Mouse (Mus musculus): Measurements from ENCODE around the gene Safb2. TPM values are rescaled to one million over a fixed set of nuclear protein-coding genes. Genes with fewer than 3 reads are reported as not detected.

Gene Safb2
- polyA plus RNA-seq, 1 experiment from 2014 or later = 43.5 TPM

DNA sequence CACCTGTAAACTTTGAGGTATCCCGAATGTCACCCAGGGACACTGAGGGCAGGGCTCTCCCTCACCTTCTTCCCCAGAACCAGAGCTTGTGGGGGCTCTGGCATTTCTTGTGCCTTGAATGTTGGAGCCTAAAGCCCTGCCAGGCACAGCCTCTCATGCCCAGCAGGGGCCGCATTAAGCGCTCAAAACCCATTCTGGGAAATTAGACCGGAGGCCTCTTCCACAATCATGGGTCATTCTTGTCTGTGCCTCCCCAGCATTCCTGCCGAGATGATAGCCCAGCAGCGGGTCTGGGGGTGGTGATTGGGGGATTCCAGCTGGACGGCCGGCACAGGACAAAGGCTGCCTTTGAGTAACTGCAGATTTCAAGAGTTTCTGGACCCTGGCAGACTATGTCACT, 46.5 kb downstream of the Safb2 start:
- Histone ChIP-seq H3K4me2 (ENCODE audit: low read length) (no peak overlapping the region), H3K36me3 (ENCODE audit: control insufficient read depth, insufficient read depth, low read length) (no peaks in the 10 kb centered on the region), H3K4me1 (ENCODE audit: control insufficient read depth in 2 of 2, insufficient read depth in 2 of 2, low read length in 2 of 2) (peaks cover 4 to 5% of the 10 kb centered on the region in 2 experiments; a peak in 2 of 4 replicates), H3K9ac (ENCODE audit: low read length) (no peak overlapping the region), H3K27me3 (ENCODE audit: control insufficient read depth, insufficient read depth, low read length) (no peaks in the 10 kb centered on the region), H3K4me3 (ENCODE audit: control insufficient read depth in 1 of 2, insufficient read depth in 1 of 2, low read depth in 1 of 2, low read length in 2 of 2) (no peak overlapping the region), H3K27ac (replicated peaks in 1 of 2; ENCODE audit: control insufficient read depth in 1 of 2, insufficient read depth in 1 of 2, low read depth in 2 of 2, low read length in 2 of 2) (no peak overlapping the region), H3K9me3 (ENCODE audit: control insufficient read depth, low read length) (no peaks in the 10 kb centered on the region)
- 26% methylated on average over 8 of the region's 8 CpGs for WGBS
- no peak for ATAC-seq (ENCODE audit: insufficient number of reproducible peaks, insufficient read depth, low FRiP score, low read depth)

DNA sequence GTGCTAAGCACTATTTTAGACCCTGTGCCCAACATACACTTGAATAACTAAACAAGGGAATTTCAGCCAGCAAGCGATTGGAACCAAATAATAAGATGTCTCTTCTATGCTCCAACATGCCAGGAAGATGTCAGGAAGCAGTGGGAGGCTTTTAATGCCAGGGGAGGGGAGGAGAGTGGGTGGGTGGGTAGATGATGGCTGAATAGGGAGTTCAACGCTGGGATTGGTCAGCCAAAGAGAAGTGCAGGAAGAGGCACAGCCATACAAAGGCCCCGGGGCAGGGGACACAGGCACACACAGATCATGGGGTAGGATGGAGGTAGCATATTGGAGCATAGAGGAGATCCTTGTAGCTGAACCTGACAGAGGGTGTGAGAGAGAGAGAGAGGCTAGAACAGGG, 47.5 kb downstream of the Safb2 start:
- H3K4me1 ChIP-seq (ENCODE audit: control insufficient read depth in 2 of 2, insufficient read depth in 2 of 2, low read length in 2 of 2) = peaks cover 4 to 5% of the 10 kb centered on the region in 2 experiments; a peak in 2 of 4 replicates
- no peak overlapping the region for H3K27ac ChIP-seq (replicated peaks in 1 of 2; ENCODE audit: control insufficient read depth in 1 of 2, insufficient read depth in 1 of 2, low read depth in 2 of 2, low read length in 2 of 2)
- no peak overlapping the region for H3K9ac ChIP-seq (ENCODE audit: low read length)
- H3K4me3 ChIP-seq (ENCODE audit: control insufficient read depth in 1 of 2, insufficient read depth in 1 of 2, low read depth in 1 of 2, low read length in 2 of 2) = no peak overlapping the region
- H3K27me3 ChIP-seq (ENCODE audit: control insufficient read depth, insufficient read depth, low read length) = no peaks in the 10 kb centered on the region
- H3K9me3 ChIP-seq (ENCODE audit: control insufficient read depth, low read length) = no peaks in the 10 kb centered on the region
- H3K4me2 ChIP-seq (ENCODE audit: low read length) = no peak overlapping the region
- no peak for ATAC-seq (ENCODE audit: insufficient number of reproducible peaks, insufficient read depth, low FRiP score, low read depth)
- WGBS = 62% methylated on average over 3 of the region's 3 CpGs
- no peaks in the 10 kb centered on the region for H3K36me3 ChIP-seq (ENCODE audit: control insufficient read depth, insufficient read depth, low read length)

DNA sequence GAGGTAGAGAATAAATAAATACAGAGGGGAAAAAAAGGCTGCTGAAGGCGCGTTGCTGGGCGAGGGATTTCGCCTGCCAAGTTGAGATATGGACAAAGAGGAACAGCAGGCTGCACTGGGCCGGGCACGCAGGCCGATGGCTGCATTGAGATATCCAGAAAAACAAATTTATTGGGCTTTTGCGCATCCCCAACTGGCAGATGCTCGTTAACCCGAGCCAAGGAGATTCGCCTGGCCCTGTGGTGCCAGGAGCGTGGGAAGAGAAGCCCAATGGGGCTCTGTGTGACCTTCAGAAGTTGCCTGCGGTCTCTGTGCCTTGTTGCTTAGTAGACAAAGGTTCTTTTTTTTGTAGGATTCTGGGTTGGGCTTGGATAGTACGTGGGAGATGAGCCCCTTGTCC, 48.2 kb downstream of the Safb2 start:
- Histone ChIP-seq H3K27ac (replicated peaks in 1 of 2; ENCODE audit: control insufficient read depth in 1 of 2, insufficient read depth in 1 of 2, low read depth in 2 of 2, low read length in 2 of 2) (no peak overlapping the region), H3K9ac (ENCODE audit: low read length) (no peak overlapping the region), H3K4me1 (ENCODE audit: control insufficient read depth in 2 of 2, insufficient read depth in 2 of 2, low read length in 2 of 2) (peaks cover 4 to 5% of the 10 kb centered on the region in 2 experiments; a peak in 2 of 4 replicates), H3K9me3 (ENCODE audit: control insufficient read depth, low read length) (no peaks in the 10 kb centered on the region), H3K4me3 (ENCODE audit: control insufficient read depth in 1 of 2, insufficient read depth in 1 of 2, low read depth in 1 of 2, low read length in 2 of 2) (no peak overlapping the region), H3K36me3 (ENCODE audit: control insufficient read depth, insufficient read depth, low read length) (no peaks in the 10 kb centered on the region), H3K4me2 (ENCODE audit: low read length) (no peak overlapping the region), H3K27me3 (ENCODE audit: control insufficient read depth, insufficient read depth, low read length) (no peaks in the 10 kb centered on the region)
- no peak for ATAC-seq (ENCODE audit: insufficient number of reproducible peaks, insufficient read depth, low FRiP score, low read depth)
- WGBS = 65% methylated on average over 14 of the region's 14 CpGs

DNA sequence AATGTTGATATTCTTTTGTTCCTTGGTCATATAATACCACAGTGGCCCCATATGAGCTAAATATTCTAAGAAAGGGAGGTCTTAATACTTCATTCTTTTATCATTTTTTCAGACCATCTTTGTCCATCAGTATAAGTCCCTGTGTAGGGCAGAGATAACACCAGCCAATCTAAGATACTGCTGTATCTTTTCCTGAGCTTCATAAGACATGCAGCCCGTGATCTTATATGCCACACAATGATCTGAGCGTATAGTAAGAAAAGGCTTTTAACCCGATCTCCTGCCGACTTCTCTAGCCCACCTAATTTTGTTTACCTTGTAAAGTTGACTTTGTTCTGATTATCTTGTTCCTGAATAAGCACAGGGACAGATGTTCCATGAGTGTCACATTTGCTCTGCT, 59.4 kb downstream of the Safb2 start:
- no peaks in the 10 kb centered on the region for H3K4me1 ChIP-seq (ENCODE audit: control insufficient read depth in 2 of 2, insufficient read depth in 2 of 2, low read length in 2 of 2)
- WGBS = 69% methylated on average over 4 of the region's 4 CpGs
- H3K27ac ChIP-seq (replicated peaks in 1 of 2; ENCODE audit: control insufficient read depth in 1 of 2, insufficient read depth in 1 of 2, low read depth in 2 of 2, low read length in 2 of 2) = no peak overlapping the region
- no peak overlapping the region for H3K9ac ChIP-seq (ENCODE audit: low read length)
- H3K27me3 ChIP-seq (ENCODE audit: control insufficient read depth, insufficient read depth, low read length) = no peaks in the 10 kb centered on the region
- no peak overlapping the region for H3K4me3 ChIP-seq (ENCODE audit: control insufficient read depth in 1 of 2, insufficient read depth in 1 of 2, low read depth in 1 of 2, low read length in 2 of 2)
- H3K4me2 ChIP-seq (ENCODE audit: low read length) = no peak overlapping the region
- no peaks in the 10 kb centered on the region for H3K36me3 ChIP-seq (ENCODE audit: control insufficient read depth, insufficient read depth, low read length)
- no peak for ATAC-seq (ENCODE audit: insufficient number of reproducible peaks, insufficient read depth, low FRiP score, low read depth)
- no peaks in the 10 kb centered on the region for H3K9me3 ChIP-seq (ENCODE audit: control insufficient read depth, low read length)

DNA sequence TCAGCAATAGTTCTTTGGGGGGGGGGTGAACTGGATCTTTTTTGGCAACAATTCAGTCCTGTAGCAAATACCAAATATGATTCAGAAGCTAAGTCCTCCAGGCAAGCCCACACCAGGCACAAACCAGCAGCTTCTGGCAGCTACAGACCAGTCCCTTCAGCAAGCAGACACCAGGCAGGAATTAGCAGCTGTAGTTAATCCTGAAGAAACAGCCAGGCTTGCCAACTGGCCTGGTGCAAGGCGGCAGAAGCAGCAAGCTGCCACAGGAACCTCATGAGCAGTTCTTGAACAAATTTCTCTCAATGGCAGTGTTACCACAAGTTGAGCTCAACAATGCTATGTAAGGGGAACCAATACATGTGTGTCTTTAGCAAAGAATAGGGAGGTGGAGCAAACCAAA, 61.6 kb downstream of the Safb2 start:
- 57% methylated on average over 1 of the region's 1 CpGs for WGBS
- H3K4me1 ChIP-seq (ENCODE audit: control insufficient read depth in 2 of 2, insufficient read depth in 2 of 2, low read length in 2 of 2) = no peaks in the 10 kb centered on the region
- no peak for ATAC-seq (ENCODE audit: insufficient number of reproducible peaks, insufficient read depth, low FRiP score, low read depth)

DNA sequence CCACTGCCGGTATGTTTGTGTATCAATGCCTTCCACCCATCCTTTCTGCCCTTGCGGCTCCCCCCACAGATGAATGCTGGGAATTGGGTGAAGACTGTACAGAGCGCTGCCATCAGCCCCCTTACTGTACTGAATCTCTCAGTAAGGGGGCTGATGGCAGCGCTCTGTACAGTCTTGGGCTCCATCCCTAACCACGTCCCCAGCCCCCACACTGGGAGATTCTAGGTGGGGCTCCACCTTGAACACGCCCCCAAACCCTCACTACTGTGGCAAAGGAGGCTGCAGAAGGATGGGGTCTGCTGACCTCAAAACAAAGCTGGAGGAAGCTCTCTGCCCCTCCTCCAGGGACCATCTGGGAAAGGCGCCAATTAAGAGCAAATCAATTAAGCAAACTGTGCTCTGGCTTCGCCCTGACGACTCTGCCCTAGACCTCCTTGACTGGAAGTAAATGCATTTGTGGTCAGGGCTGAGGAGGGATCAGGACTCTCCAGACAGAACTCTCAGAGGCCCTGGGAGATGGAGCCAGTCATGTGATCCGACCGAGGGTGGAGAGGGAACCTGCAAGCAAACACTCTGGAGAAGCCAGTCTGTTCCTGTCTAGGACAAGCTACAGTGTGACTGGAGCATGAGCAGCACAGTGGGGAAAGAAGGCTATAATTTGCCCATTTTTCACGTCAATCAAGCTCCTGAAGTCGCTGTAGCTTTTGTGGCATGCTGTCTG, 68.5 kb downstream of the Safb2 start:
- no peak overlapping the region for H3K4me3 ChIP-seq (ENCODE audit: control insufficient read depth in 1 of 2, insufficient read depth in 1 of 2, low read depth in 1 of 2, low read length in 2 of 2)
- H3K9me3 ChIP-seq (ENCODE audit: control insufficient read depth, low read length) = peaks cover 11% of the 10 kb centered on the region; the same call in 1 of the 2 replicates
- H3K4me1 ChIP-seq (ENCODE audit: control insufficient read depth in 2 of 2, insufficient read depth in 2 of 2, low read length in 2 of 2) = peaks cover 0 to 4% of the 10 kb centered on the region in 2 experiments; a peak in 1 of 4 replicates
- H3K9ac ChIP-seq (ENCODE audit: low read length) = no peak overlapping the region
- WGBS = 14% methylated on average over 13 of the region's 13 CpGs
- peaks cover 48% of the 10 kb centered on the region for H3K27me3 ChIP-seq (ENCODE audit: control insufficient read depth, insufficient read depth, low read length)
- no peak for ATAC-seq (ENCODE audit: insufficient number of reproducible peaks, insufficient read depth, low FRiP score, low read depth)
- H3K4me2 ChIP-seq (ENCODE audit: low read length) = no peak overlapping the region
- H3K36me3 ChIP-seq (ENCODE audit: control insufficient read depth, insufficient read depth, low read length) = no peaks in the 10 kb centered on the region
- no peak overlapping the region for H3K27ac ChIP-seq (replicated peaks in 1 of 2; ENCODE audit: control insufficient read depth in 1 of 2, insufficient read depth in 1 of 2, low read depth in 2 of 2, low read length in 2 of 2)

More for the DNA sequence above, 61.6 kb downstream of the Safb2 start:
- no peak overlapping the region for H3K9ac ChIP-seq (ENCODE audit: low read length)
- H3K4me2 ChIP-seq (ENCODE audit: low read length) = no peak overlapping the region
- H3K9me3 ChIP-seq (ENCODE audit: control insufficient read depth, low read length) = no peaks in the 10 kb centered on the region
- no peaks in the 10 kb centered on the region for H3K36me3 ChIP-seq (ENCODE audit: control insufficient read depth, insufficient read depth, low read length)
- no peaks in the 10 kb centered on the region for H3K27me3 ChIP-seq (ENCODE audit: control insufficient read depth, insufficient read depth, low read length)
- no peak overlapping the region for H3K4me3 ChIP-seq (ENCODE audit: control insufficient read depth in 1 of 2, insufficient read depth in 1 of 2, low read depth in 1 of 2, low read length in 2 of 2)
- H3K27ac ChIP-seq (replicated peaks in 1 of 2; ENCODE audit: control insufficient read depth in 1 of 2, insufficient read depth in 1 of 2, low read depth in 2 of 2, low read length in 2 of 2) = no peak overlapping the region

DNA sequence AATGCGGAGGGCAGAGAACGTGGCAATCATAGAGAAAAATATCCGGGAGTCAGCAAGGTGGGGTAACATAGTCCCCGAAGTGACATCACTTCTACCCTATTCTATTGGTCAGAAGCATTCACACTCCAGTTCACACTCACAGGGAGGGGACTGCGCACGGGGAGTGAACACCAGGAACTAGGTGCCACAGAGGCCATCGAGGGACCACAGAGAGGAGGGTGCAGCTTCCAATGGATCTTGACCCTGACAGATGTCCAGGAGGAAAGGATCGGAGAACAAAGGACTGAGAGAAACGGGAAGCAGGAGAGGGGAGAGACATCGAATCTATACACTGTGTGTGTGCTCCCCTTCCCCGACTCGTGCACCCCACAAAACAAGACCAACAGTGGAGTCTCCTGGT, 69.5 kb downstream of the Safb2 start:
- peaks cover 11% of the 10 kb centered on the region; the same call in 1 of the 2 replicates for H3K9me3 ChIP-seq (ENCODE audit: control insufficient read depth, low read length)
- H3K4me2 ChIP-seq (ENCODE audit: low read length) = no peak overlapping the region
- H3K9ac ChIP-seq (ENCODE audit: low read length) = no peak overlapping the region
- no peak for ATAC-seq (ENCODE audit: insufficient number of reproducible peaks, insufficient read depth, low FRiP score, low read depth)
- H3K27ac ChIP-seq (replicated peaks in 1 of 2; ENCODE audit: control insufficient read depth in 1 of 2, insufficient read depth in 1 of 2, low read depth in 2 of 2, low read length in 2 of 2) = no peak overlapping the region
- H3K4me3 ChIP-seq (ENCODE audit: control insufficient read depth in 1 of 2, insufficient read depth in 1 of 2, low read depth in 1 of 2, low read length in 2 of 2) = no peak overlapping the region
- WGBS = 47% methylated on average over 12 of the region's 12 CpGs
- peaks cover 57% of the 10 kb centered on the region for H3K27me3 ChIP-seq (ENCODE audit: control insufficient read depth, insufficient read depth, low read length)
- peaks cover 0 to 4% of the 10 kb centered on the region in 2 experiments; a peak in 1 of 4 replicates for H3K4me1 ChIP-seq (ENCODE audit: control insufficient read depth in 2 of 2, insufficient read depth in 2 of 2, low read length in 2 of 2)
- H3K36me3 ChIP-seq (ENCODE audit: control insufficient read depth, insufficient read depth, low read length) = no peaks in the 10 kb centered on the region

DNA sequence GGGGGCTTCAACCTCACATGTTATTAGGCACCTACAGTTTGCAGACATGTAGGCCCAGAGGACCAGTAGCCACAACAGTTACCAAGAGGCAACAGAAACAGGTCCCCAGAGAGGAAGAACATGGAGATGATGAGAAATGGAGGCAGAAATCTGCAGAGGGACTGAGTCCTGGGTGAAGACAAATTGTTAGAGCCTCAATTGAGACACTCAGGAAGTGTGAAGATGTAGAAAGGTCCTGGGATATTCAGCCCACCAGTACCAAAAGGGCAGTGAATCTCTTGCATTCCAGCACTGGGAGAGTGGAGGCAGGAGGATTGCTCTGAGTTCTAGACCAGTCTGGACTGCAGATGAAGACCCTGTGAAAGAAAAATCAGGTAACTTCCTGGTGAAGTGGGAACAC, 70.1 kb downstream of the Safb2 start:
- ATAC-seq (ENCODE audit: insufficient number of reproducible peaks, insufficient read depth, low FRiP score, low read depth) = no peak
- Histone ChIP-seq H3K9ac (ENCODE audit: low read length) (no peak overlapping the region), H3K9me3 (ENCODE audit: control insufficient read depth, low read length) (peaks cover 11% of the 10 kb centered on the region; the same call in 1 of the 2 replicates), H3K4me1 (ENCODE audit: control insufficient read depth in 2 of 2, insufficient read depth in 2 of 2, low read length in 2 of 2) (peaks cover 0 to 4% of the 10 kb centered on the region in 2 experiments; a peak in 1 of 4 replicates), H3K4me2 (ENCODE audit: low read length) (no peak overlapping the region), H3K4me3 (ENCODE audit: control insufficient read depth in 1 of 2, insufficient read depth in 1 of 2, low read depth in 1 of 2, low read length in 2 of 2) (no peak overlapping the region), H3K36me3 (ENCODE audit: control insufficient read depth, insufficient read depth, low read length) (no peaks in the 10 kb centered on the region), H3K27me3 (ENCODE audit: control insufficient read depth, insufficient read depth, low read length) (peaks cover 63% of the 10 kb centered on the region), H3K27ac (replicated peaks in 1 of 2; ENCODE audit: control insufficient read depth in 1 of 2, insufficient read depth in 1 of 2, low read depth in 2 of 2, low read length in 2 of 2) (no peak overlapping the region)
